Mouse (Mus musculus) lung, embryonic 16.5 days (tissue): ENCODE results near the gene Rnd3. TPM values are rescaled to one million over a fixed set of nuclear protein-coding genes. Genes with fewer than 3 reads are reported as not detected.
A peak's percentile ranks its signal among the peaks of the same experiment; 100 is the strongest.

ENCODE experiments used
- ATAC-seq: fragments of 200-750 bp; cut with Nextera tagmentation; 2 replicates; pipeline ENCODE4 v1.8.0; 2017; ENCODE audit warnings: low read depth, mild to moderate bottlenecking, moderate library complexity
- H3K27ac ChIP-seq: fragments of 300-500 bp; sonication (generic); 2 replicates; pipeline ENCODE4 v1.5.1; 2014; ENCODE audit warnings: mild to moderate bottlenecking, control low read depth, low read length
- H3K27me3 ChIP-seq: fragments of 300-500 bp; sonication (generic); 2 replicates; pipeline ENCODE4 v1.6.1; 2014; ENCODE audit warnings: low read depth, low read length, mixed read lengths; ENCODE audit not compliant: control insufficient read depth, insufficient read depth
- H3K36me3 ChIP-seq: fragments of 300-500 bp; sonication (generic); 2 replicates; pipeline ENCODE4 v1.6.1; 2014; ENCODE audit warnings: low read length; ENCODE audit not compliant: control insufficient read depth, insufficient read depth
- H3K4me1 ChIP-seq: fragments of 300-500 bp; sonication (generic); replicated peaks from 2 replicates; pipeline ENCODE4 v1.6.1; 2014; ENCODE audit warnings: low read length, mixed read lengths; ENCODE audit not compliant: control insufficient read depth, insufficient read depth
- H3K4me2 ChIP-seq: fragments of 300-500 bp; sonication (generic); 2 replicates; pipeline ENCODE4 v1.6.1; 2014; ENCODE audit warnings: low read depth, low read length, control low read depth
- H3K4me3 ChIP-seq: fragments of 300-500 bp; sonication (generic); 2 replicates; pipeline ENCODE4 v1.5.1; 2014; ENCODE audit warnings: mild to moderate bottlenecking, low read length, control low read depth
- H3K9ac ChIP-seq: fragments of 300-500 bp; sonication (generic); 2 replicates; pipeline ENCODE4 v1.6.1; 2014; ENCODE audit warnings: low read length, control low read depth
- H3K9me3 ChIP-seq: fragments of 300-500 bp; sonication (generic); 2 replicates; pipeline ENCODE4 v1.6.1; 2016; ENCODE audit warnings: low read length; ENCODE audit not compliant: control insufficient read depth
- WGBS: fragments of 180-500 bp; shearing (Covaris S2); extraction: QIAGEN DNeasy Blood & Tissue Kit; methylation state at CpG from one replicate; pipeline ENCODE4 v1.1.7; 2014; 5-methylcytosine and 5-hydroxymethylcytosine counted together
- polyA plus RNA-seq: library from polyadenylated mRNA; unstranded; fragments of >200 nt; fragmentation: Nextera tagmentation; extraction: Ambion mirVana; gene quantifications from 2 replicates; pipeline ENCODE4 v1.2.1, GENCODE M21; 2015

Rnd3 gene
- polyA plus RNA-seq, 1 experiment from 2014 or later, result 68.6 TPM

DNA sequence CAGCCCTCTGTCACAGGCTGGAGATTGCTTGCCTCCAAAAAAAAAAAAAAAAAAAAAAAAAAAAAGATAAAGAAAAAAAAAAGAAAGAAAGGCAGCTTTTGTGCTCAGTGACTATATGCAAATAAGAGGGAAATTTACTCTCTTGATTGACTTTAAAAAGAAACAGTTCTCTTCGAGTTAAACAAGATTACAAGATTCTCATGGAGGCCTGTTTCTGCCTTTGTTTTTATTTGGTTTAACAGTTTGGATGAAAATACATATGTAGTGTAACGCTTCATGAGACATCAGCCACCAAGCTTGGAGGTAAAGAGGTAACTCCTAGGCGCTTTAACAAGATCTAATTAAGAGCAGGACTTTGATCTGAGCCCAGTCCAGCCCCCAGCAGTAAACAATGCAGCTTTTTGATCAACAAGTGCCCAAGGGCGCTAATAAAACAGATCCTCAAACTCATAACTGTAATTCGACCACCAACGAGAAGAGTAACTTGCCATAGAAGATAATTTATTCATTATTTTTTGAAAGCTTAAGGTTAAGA lies 8.9 kb downstream of the Rnd3 start:
- no peak for ATAC-seq
- peak overlapping the region; percentile 31; the same call in 1 of the 2 replicates for H3K27ac ChIP-seq
- peaks cover 15% of the 10 kb centered on the region for H3K36me3 ChIP-seq
- no peaks in the 10 kb centered on the region for H3K9me3 ChIP-seq
- 19% methylated on average over 6 of the region's 6 CpGs for WGBS
- H3K4me2 ChIP-seq, result peak overlapping the region; percentile 45
- H3K27me3 ChIP-seq, result no peaks in the 10 kb centered on the region
- H3K4me3 ChIP-seq, result no peak overlapping the region
- H3K4me1 ChIP-seq, result peaks cover 47% of the 10 kb centered on the region
- no peak overlapping the region for H3K9ac ChIP-seq

- Histone ChIP-seq H3K4me2 (no peak overlapping the region), H3K36me3 (peaks cover 17% of the 10 kb centered on the region), H3K9me3 (no peaks in the 10 kb centered on the region), H3K9ac (no peak overlapping the region), H3K27ac (peak overlapping the region; percentile 32; the same call in 1 of the 2 replicates), H3K4me1 (peaks cover 41% of the 10 kb centered on the region), H3K4me3 (no peak overlapping the region), H3K27me3 (no peaks in the 10 kb centered on the region)
- ATAC-seq, result peak; percentile 65
- 35% methylated on average over 5 of the region's 5 CpGs for WGBS
Measured at GRCm38 (mm10) chr2:51139218-51139911, 9.5 kb downstream of the Rnd3 start.

DNA sequence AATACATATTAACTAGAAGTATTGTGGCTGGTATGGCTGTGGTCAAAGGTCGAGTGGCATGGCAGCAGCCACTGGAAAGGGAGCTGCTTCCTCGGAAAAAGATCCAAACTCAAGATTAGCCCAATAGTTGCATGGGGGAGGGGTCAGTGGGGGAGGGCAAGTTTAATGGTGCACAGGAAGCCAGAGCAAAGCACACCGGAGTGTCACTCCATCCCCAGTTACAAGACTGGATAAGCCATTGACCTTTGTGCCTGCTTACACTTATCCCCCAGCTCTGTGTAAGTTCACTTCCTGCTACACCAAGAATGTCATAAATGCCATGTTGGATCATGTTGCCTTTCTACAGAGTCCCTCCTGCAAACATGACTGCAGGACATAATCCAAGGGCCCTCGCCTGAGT lies 11.2 kb downstream of the Rnd3 start:
- peaks cover 25% of the 10 kb centered on the region for H3K36me3 ChIP-seq
- peaks cover 29% of the 10 kb centered on the region for H3K4me1 ChIP-seq
- no peak overlapping the region for H3K27ac ChIP-seq
- ATAC-seq, result no peak
- no peak overlapping the region for H3K9ac ChIP-seq
- H3K4me3 ChIP-seq, result no peak overlapping the region
- WGBS, result 43% methylated on average over 4 of the region's 4 CpGs
- no peaks in the 10 kb centered on the region for H3K27me3 ChIP-seq
- H3K4me2 ChIP-seq, result no peak overlapping the region
- H3K9me3 ChIP-seq, result no peaks in the 10 kb centered on the region

GRCm38 (mm10) chr2:51132181-51132580 lies 16.7 kb downstream of the Rnd3 start:
- peaks cover 44% of the 10 kb centered on the region for H3K36me3 ChIP-seq
- no peak overlapping the region for H3K9ac ChIP-seq
- 93% methylated on average over 20 of the region's 20 CpGs for WGBS

DNA sequence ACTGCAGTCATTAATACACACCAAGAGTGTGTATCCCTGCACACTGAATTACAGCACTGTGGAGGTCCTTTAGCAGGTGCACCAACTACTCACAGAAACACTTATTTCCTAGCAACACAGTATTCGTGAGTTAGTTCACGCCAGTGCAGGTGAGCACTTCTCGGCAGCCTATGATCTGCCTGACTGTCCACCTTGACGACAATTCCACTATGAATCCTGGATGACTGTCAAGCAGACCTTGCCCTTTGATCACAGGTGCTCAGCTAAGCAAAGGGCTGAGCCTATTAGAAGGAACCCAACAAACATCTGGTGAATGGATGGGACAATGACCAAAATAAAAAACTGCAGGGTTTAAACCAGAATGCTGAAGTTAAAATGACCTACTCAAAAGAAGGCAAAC lies 20.8 kb downstream of the Rnd3 start:
- no peaks in the 10 kb centered on the region for H3K27me3 ChIP-seq
- ATAC-seq, result no peak; the same call in 1 of the 2 replicates
- no peaks in the 10 kb centered on the region for H3K4me1 ChIP-seq
- H3K9me3 ChIP-seq, result no peaks in the 10 kb centered on the region
- no peak overlapping the region for H3K4me3 ChIP-seq
- 68% methylated on average over 4 of the region's 4 CpGs for WGBS
- no peak overlapping the region for H3K4me2 ChIP-seq
- H3K36me3 ChIP-seq, result peaks cover 23% of the 10 kb centered on the region
- no peak overlapping the region for H3K9ac ChIP-seq
- no peak overlapping the region for H3K27ac ChIP-seq

More at GRCm38 (mm10) chr2:51132181-51132580, 16.7 kb downstream of the Rnd3 start:
- no peak for ATAC-seq
- no peaks in the 10 kb centered on the region for H3K27me3 ChIP-seq
- H3K27ac ChIP-seq, result no peak overlapping the region
- no peak overlapping the region for H3K4me2 ChIP-seq
- no peaks in the 10 kb centered on the region for H3K4me1 ChIP-seq
- no peaks in the 10 kb centered on the region for H3K9me3 ChIP-seq
- H3K4me3 ChIP-seq, result no peak overlapping the region

- Histone ChIP-seq H3K9ac (no peak overlapping the region), H3K9me3 (no peaks in the 10 kb centered on the region), H3K4me2 (no peak overlapping the region), H3K4me3 (no peak overlapping the region), H3K4me1 (peaks cover 3% of the 10 kb centered on the region), H3K36me3 (no peaks in the 10 kb centered on the region), H3K27me3 (no peaks in the 10 kb centered on the region), H3K27ac (no peak overlapping the region)
- ATAC-seq, result no peak
- WGBS, result 4% methylated on average over 2 of the region's 2 CpGs
Measured at GRCm38 (mm10) chr2:51110271-51110670, 38.6 kb downstream of the Rnd3 start.

GRCm38 (mm10) chr2:51108631-51109030 lies 40.3 kb downstream of the Rnd3 start:
- ATAC-seq, result no peak
- H3K36me3 ChIP-seq, result no peaks in the 10 kb centered on the region
- H3K27me3 ChIP-seq, result no peaks in the 10 kb centered on the region
- H3K9me3 ChIP-seq, result no peaks in the 10 kb centered on the region
- no peak overlapping the region for H3K4me3 ChIP-seq
- peaks cover 3% of the 10 kb centered on the region for H3K4me1 ChIP-seq
- no peak overlapping the region for H3K9ac ChIP-seq
- H3K4me2 ChIP-seq, result no peak overlapping the region
- 54% methylated on average over 5 of the region's 5 CpGs for WGBS
- no peak overlapping the region for H3K27ac ChIP-seq

DNA sequence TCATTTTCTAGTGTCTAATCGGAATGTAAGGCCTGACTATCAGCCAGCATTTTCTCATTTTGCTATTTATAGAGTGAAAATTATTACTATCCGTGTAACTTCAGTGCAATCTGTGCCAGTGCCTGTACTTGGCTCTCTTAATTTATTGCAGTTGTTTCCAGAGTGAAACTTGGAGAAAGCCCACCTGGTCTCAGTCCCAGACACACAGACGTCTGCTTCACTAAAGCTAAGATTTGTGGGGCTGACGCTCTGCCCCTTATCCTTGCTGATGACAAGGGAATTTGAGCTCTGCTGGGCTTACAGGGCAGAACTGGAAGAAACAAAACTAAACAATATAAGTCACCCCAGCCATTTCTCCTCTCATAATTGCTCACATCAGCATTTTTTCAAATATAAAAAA lies 47.7 kb downstream of the Rnd3 start:
- H3K4me3 ChIP-seq, result no peak overlapping the region
- H3K36me3 ChIP-seq, result no peaks in the 10 kb centered on the region
- no peak overlapping the region for H3K27ac ChIP-seq
- ATAC-seq, result peak; percentile 82
- no peak overlapping the region for H3K9ac ChIP-seq
- H3K27me3 ChIP-seq, result peaks cover 3% of the 10 kb centered on the region; the same call in 1 of the 2 replicates
- H3K4me1 ChIP-seq, result 0 out of 2 replicates have a peak, but pooled peaks cover 4% of the 10 kb centered on the region
- 35% methylated on average over 4 of the region's 4 CpGs for WGBS
- no peaks in the 10 kb centered on the region for H3K9me3 ChIP-seq
- H3K4me2 ChIP-seq, result no peak overlapping the region

DNA sequence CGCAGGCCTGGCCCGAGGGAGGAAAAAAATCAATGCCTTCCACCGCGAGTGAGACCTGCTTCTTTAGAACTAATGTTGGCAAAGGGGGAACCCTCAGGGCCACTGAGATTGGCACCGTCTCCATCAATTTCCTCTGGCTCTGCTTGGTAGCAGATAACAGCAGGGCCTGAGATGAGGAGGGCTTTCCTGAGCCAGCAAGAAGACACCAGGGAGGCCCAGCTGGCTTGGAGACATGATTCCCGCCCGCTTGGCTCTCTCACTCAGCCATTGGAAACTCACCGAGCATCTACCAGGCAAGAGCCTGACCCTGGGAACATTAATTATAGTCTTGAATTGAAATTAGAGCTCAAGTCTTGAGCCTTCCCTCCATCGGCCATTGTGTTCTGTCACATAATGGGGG lies 48.9 kb downstream of the Rnd3 start:
- Histone ChIP-seq H3K27me3 (peaks cover 3% of the 10 kb centered on the region; the same call in 1 of the 2 replicates), H3K4me3 (no peak overlapping the region), H3K4me1 (peaks cover 11% of the 10 kb centered on the region; the same call in 1 of the 2 replicates), H3K9ac (no peak overlapping the region), H3K27ac (no peak overlapping the region), H3K36me3 (no peaks in the 10 kb centered on the region), H3K9me3 (no peaks in the 10 kb centered on the region), H3K4me2 (no peak overlapping the region)
- 65% methylated on average over 9 of the region's 9 CpGs for WGBS
- ATAC-seq, result no peak
